Mouse (Mus musculus): Measurements from ENCODE around the gene Ifi47. TPM values are rescaled to one million over a fixed set of nuclear protein-coding genes. Genes with fewer than 3 reads are reported as not detected.

Ifi47 gene
- total RNA-seq, 1 experiment from 2014 or later = 36.2 TPM

DNA sequence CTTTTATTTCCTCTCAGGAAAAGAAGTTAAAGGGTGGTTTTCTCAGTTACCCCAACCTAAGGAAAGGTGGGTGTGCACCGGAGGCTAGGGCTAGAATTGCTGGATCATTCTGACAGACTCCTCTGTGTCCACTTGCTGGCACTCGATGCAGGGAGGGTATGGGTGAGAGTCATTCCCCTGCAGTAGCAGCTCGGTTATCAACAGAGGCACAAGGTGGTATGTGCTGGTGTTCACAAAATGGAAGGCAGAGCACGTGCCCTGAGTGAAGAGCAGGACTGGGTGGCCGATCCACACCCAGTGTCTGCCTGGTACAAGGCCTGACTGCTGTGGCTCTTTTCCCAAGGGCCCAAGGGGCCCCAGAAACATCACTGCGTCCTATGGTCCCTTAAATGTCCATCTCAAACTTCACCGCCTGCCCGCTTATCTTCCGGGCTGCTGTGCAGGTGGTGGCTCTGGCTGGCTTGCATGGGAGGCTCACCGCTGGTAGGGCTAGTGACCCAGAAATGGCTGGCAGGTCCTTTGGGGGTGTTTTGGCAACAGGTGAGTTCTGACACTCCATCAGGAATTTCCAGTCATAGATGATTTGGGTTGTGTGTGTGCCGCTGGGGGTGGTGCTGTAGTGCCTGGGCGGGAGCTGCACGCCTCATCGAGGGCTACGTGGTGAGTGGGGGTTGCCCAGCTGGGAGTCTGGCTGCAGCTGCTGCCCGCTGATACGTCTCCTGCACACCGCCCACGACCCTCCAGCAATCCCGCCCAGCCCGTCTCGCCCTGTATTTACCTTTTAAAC is 11.6 kb downstream of the Ifi47 start:
- ATAC-seq (ENCODE audit: extremely low read depth, insufficient number of reproducible peaks, low FRiP score, poor library complexity, severe bottlenecking) = peak; percentile 18; the same call in 1 of the 2 replicates

GRCm38 (mm10) chr11:49088990-49089652 is 12.7 kb downstream of the Ifi47 start:
- ATAC-seq (ENCODE audit: extremely low read depth, insufficient number of reproducible peaks, low FRiP score, poor library complexity, severe bottlenecking) = no peak

- no peak for ATAC-seq (ENCODE audit: extremely low read depth, insufficient number of reproducible peaks, low FRiP score, poor library complexity, severe bottlenecking)
Observed at GRCm38 (mm10) chr11:49089735-49090507, 13.5 kb downstream of the Ifi47 start.

DNA sequence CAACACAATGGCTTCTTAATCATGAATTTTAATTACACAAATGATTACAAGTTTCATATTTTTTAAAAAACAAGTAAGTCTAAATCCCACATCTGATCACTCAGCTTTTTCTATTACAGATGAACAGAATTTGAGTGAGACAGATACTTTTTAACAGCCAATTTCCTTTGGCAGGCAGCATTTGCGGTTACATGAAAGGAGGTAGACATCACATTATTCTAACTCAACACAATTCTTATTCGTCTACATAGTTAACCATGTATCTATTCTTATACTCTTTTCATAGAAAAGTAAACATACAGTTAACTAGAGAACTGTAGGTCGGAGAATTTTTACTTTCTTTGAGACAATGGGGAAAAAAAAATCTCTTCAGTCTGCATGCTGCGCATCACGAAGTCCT is 14.2 kb downstream of the Ifi47 start:
- ATAC-seq (ENCODE audit: extremely low read depth, insufficient number of reproducible peaks, low FRiP score, poor library complexity, severe bottlenecking) = no peak

GRCm38 (mm10) chr11:49091171-49091570 is 14.8 kb downstream of the Ifi47 start:
- no peak for ATAC-seq (ENCODE audit: extremely low read depth, insufficient number of reproducible peaks, low FRiP score, poor library complexity, severe bottlenecking)

DNA sequence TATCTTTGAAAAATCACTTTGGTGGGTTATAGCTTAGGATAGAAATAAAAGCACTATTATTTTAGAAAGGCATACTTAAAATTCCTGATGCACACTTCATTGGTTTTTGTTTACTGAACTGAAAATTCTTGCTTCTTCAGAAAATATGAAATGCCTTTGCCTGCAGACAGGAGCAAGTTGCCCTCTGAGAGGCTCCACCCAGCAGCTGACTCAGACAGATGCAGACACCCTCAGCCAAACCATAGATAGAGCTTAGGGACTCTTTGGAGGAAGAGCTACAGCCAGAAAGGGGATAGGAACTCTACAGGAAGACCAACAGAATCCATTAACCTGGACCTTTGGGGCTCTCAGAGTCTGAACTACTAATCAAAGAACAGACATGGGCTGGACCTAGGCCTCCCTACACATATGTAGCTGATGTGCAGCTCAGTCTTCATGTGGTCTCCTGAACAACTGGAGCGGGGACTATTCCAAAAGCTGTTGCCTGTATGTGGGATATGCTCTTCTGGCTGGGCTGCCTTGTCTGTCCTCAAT is 15.7 kb downstream of the Ifi47 start:
- ATAC-seq (ENCODE audit: extremely low read depth, insufficient number of reproducible peaks, low FRiP score, poor library complexity, severe bottlenecking) = no peak

DNA sequence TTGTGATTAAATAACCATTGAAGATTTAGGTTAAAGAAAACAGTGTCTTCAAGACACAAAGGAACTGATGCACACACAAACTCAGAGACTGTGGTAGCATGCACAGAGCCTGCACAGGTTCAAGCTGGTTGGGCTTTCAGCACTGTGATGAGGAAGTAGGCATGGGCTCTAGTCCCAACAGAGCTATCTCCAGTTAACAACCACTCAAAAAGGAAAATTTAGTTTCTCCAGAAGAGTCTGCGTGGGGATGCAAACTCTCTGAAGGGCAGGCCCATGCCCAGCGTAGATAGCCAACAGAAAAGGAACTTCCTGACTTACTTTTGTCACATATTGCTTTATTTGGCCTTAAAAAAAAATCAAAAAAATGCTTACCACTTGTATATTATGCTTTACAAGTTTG is 16.4 kb downstream of the Ifi47 start:
- ATAC-seq (ENCODE audit: extremely low read depth, insufficient number of reproducible peaks, low FRiP score, poor library complexity, severe bottlenecking) = no peak

GRCm38 (mm10) chr11:49093861-49094660 is 17.7 kb downstream of the Ifi47 start:
- peak; percentile 46; the same call in 1 of the 2 replicates for ATAC-seq (ENCODE audit: extremely low read depth, insufficient number of reproducible peaks, low FRiP score, poor library complexity, severe bottlenecking)

DNA sequence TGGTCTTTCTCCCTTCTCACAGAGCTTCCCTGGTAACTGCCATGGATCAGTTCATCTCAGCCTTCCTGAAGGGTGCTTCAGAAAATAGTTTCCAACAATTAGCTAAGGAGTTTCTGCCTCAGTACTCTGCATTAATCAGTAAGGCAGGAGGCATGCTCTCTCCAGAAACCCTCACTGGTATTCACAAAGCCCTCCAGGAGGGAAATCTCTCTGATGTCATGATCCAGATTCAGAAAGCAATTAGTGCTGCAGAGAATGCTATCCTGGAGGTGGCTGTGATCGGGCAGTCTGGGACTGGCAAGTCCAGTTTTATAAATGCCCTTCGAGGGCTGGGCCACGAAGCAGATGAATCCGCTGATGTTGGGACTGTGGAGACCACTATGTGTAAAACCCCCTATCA is 19.0 kb downstream of the Ifi47 start:
- no peak for ATAC-seq (ENCODE audit: extremely low read depth, insufficient number of reproducible peaks, low FRiP score, poor library complexity, severe bottlenecking)

- peak; percentile 45; the same call in 1 of the 2 replicates for ATAC-seq (ENCODE audit: extremely low read depth, insufficient number of reproducible peaks, low FRiP score, poor library complexity, severe bottlenecking)
Observed at GRCm38 (mm10) chr11:49100409-49100808, 24.0 kb downstream of the Ifi47 start.

GRCm38 (mm10) chr11:49101500-49101899 is 25.1 kb downstream of the Ifi47 start:
- ATAC-seq (ENCODE audit: extremely low read depth, insufficient number of reproducible peaks, low FRiP score, poor library complexity, severe bottlenecking) = peak; percentile 25; the same call in 1 of the 2 replicates

GRCm38 (mm10) chr11:49103047-49103693 is 26.8 kb downstream of the Ifi47 start:
- peak; percentile 82 for ATAC-seq (ENCODE audit: extremely low read depth, insufficient number of reproducible peaks, low FRiP score, poor library complexity, severe bottlenecking)

DNA sequence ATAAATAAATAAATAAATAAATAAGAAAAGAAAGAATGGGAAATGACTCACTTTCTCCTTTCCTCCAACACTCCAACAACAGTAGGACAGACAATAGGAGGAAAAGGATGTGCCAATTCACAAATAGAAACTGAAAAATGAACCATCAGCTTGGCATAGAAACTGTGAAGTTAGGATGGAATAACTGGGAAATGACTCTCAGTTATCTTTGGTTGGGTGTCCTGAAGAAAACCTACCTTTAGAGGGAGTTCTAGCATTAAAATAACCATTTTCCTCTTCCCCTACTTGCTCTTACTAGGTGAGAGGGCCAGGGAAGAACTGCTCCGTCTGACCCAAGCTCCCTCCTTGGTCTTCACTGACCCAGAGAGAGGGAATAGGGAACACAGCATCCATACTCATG is 29.4 kb downstream of the Ifi47 start:
- no peak for ATAC-seq (ENCODE audit: extremely low read depth, insufficient number of reproducible peaks, low FRiP score, poor library complexity, severe bottlenecking)

DNA sequence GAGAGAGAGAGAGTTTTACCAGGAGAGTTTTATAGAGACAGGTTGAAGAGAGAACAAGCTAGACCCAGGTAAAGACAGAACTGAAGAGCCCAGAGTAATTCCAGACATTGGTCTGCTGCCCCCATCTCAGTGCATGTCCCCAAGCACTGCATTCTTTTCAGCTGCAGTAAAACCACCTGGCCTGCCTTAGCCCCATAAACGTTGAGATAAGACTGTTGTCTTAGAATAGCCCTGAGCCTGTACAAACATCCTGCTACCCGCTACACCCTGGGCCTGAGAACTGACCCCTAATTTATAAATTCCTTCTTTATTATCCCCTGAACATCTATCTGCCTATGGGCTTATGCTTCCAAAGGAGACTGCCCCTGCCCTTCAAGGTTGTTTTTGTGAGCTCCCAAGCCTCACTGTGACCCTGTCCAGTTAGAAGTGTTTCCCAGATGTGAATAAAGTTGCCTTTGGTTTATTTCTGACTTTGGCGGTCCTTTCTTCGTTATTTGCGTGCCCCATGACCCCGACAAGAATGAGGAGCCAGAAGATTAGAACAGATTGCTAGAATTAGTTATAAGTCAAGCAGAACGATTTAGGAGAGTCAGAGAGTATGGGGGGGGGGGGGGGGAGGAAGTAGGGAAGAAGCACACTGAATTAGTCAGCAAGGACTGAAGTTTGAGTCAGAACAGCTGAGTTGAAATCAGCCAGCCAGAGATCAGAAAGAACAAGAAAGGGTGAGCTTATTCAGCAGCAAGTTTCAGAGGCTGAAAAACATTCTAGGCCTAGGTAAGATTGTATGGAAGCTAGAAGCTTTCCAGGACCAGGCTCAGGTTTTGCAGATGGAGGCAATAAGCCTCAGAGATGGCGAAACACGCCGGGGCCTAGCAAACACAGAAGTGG is 31.5 kb downstream of the Ifi47 start:
- ATAC-seq (ENCODE audit: extremely low read depth, insufficient number of reproducible peaks, low FRiP score, poor library complexity, severe bottlenecking) = no peak

- ATAC-seq (ENCODE audit: extremely low read depth, insufficient number of reproducible peaks, low FRiP score, poor library complexity, severe bottlenecking) = peak; percentile 67
Observed at GRCm38 (mm10) chr11:49108833-49109232, 32.4 kb downstream of the Ifi47 start.

- no peak for ATAC-seq (ENCODE audit: extremely low read depth, insufficient number of reproducible peaks, low FRiP score, poor library complexity, severe bottlenecking)
Observed at GRCm38 (mm10) chr11:49111000-49111399, 34.6 kb downstream of the Ifi47 start.

DNA sequence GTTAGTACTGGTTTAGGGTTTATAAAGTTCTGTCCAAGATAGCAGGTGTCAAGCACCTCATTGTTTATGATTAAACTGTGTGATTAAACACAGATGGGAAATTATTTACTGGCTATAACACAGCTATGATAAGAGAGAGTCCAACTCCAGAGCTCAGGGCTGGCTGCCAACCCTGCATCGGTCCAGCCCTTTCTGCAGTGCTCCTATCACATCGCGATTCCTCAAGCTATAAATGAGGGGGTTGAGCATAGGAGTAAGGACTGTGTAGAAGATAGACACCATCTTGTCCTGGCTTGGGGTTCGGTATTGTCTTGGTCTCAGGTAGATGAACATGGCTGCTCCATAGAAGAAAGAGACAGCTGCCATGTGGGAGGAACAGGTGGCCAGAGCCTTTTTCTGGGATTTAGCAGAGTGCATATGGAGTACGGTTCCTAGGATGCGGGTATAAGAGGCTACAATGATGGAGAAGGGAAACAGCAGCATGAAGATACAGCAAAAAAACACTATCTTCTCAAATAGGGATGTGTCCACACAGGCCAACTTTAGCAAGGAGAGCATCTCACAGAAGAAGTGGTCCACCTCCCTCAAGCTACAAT is 36.3 kb downstream of the Ifi47 start:
- ATAC-seq (ENCODE audit: extremely low read depth, insufficient number of reproducible peaks, low FRiP score, poor library complexity, severe bottlenecking) = no peak
